Mouse (Mus musculus) cerebellum, postnatal 36 days (tissue): Measurements from ENCODE around the gene Dbh.

Experiments
- DNase-seq, 2 experiments: peaks; one replicate each; pipeline ENCODE4 v3.0.0; 2021 to 2022; ENCODE audit warnings: mixed read lengths in 2 of 2

The Dbh gene

GRCm38 (mm10) chr2:27226572-27226971, 61.5 kb downstream of the Dbh start:
- DNase-seq: no peak

- no peak for DNase-seq
These were observed 63.9 kb downstream of the Dbh start for GRCm38 (mm10) chr2:27228809-27229480.

GRCm38 (mm10) chr2:27229481-27230105, 64.6 kb downstream of the Dbh start:
- peak; percentile 34 to 36 for DNase-seq

GRCm38 (mm10) chr2:27232376-27232775, 67.3 kb downstream of the Dbh start:
- DNase-seq: no peak
